Mouse (Mus musculus) testis, adult 2 months (tissue): ENCODE results near the gene Gm20721. TPM values are rescaled to one million over a fixed set of nuclear protein-coding genes. Genes with fewer than 3 reads are reported as not detected.

Experiments
- H3K27ac ChIP-seq: fragments of 200-500 bp; 2 replicates; pipeline ENCODE4 v1.5.1; 2012; ENCODE audit warnings: low read depth, low read length; ENCODE audit not compliant: control insufficient read depth, insufficient read depth
- H3K27me3 ChIP-seq: fragments of 200-500 bp; 2 replicates; pipeline ENCODE4 v1.6.1; 2012; ENCODE audit warnings: mild to moderate bottlenecking, low read length, moderate library complexity; ENCODE audit not compliant: control insufficient read depth, insufficient read depth
- H3K36me3 ChIP-seq: fragments of 200-500 bp; 2 replicates; pipeline ENCODE4 v1.6.1; 2012; ENCODE audit warnings: mild to moderate bottlenecking, low read length; ENCODE audit not compliant: control insufficient read depth, insufficient read depth
- H3K4me1 ChIP-seq: fragments of 200-500 bp; 2 replicates; pipeline ENCODE4 v1.6.1; 2012; ENCODE audit warnings: low read length; ENCODE audit not compliant: control insufficient read depth, insufficient read depth
- H3K4me3 ChIP-seq: fragments of 200-500 bp; 2 replicates; pipeline ENCODE4 v1.5.1; 2012; ENCODE audit warnings: low read depth, mild to moderate bottlenecking, low read length, moderate library complexity, mixed read lengths; ENCODE audit not compliant: control insufficient read depth
- CTCF ChIP-seq: fragments of 200-500 bp; IDR thresholded peaks from 2 replicates; pipeline ENCODE4 v1.5.1; 2012; ENCODE audit warnings: low read depth, mild to moderate bottlenecking, inconsistent platforms, low read length, moderate library complexity; ENCODE audit not compliant: control insufficient read depth, insufficient read depth, insufficient replicate concordance
- POLR2A ChIP-seq: fragments of 200-500 bp; IDR thresholded peaks from 2 replicates; pipeline ENCODE4 v1.6.1; 2012; ENCODE audit warnings: low read depth, mild to moderate bottlenecking, inconsistent platforms, low read length, moderate library complexity; ENCODE audit not compliant: control insufficient read depth
- polyA plus RNA-seq: library from polyadenylated mRNA; depleted of rRNA; stranded (reverse); fragments of >200 nt; gene quantifications from 2 replicates; pipeline ENCODE4 v1.2.3, GENCODE M21; 2012

Gene Gm20721
- polyA plus RNA-seq, 1 experiment = not detected

DNA sequence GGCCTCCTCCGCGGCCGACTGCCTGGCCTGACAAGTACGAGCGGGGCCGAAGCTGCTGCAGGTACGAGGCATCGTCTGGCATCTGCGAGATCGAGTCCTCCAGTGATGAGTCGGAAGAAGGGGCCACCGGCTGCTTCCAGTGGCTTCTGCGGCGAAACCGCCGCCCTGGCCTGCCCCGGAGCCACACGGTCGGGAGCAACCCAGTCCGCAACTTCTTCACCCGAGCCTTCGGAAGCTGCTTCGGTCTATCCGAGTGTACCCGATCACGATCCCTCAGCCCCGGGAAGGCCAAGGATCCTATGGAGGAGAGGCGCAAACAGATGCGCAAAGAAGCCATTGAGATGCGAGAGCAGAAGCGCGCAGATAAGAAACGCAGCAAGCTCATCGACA lies 46.7 kb downstream of the Gm20721 start:
- H3K4me3 ChIP-seq = peak overlapping the region; percentile 57
- H3K4me1 ChIP-seq = peaks cover 18% of the 10 kb centered on the region
- no peaks in the 10 kb centered on the region for H3K36me3 ChIP-seq
- H3K27ac ChIP-seq = no peak overlapping the region
- TF ChIP-seq CTCF (no peak), POLR2A (no peak)
- H3K27me3 ChIP-seq = no peaks in the 10 kb centered on the region; the same call in 1 of the 2 replicates

DNA sequence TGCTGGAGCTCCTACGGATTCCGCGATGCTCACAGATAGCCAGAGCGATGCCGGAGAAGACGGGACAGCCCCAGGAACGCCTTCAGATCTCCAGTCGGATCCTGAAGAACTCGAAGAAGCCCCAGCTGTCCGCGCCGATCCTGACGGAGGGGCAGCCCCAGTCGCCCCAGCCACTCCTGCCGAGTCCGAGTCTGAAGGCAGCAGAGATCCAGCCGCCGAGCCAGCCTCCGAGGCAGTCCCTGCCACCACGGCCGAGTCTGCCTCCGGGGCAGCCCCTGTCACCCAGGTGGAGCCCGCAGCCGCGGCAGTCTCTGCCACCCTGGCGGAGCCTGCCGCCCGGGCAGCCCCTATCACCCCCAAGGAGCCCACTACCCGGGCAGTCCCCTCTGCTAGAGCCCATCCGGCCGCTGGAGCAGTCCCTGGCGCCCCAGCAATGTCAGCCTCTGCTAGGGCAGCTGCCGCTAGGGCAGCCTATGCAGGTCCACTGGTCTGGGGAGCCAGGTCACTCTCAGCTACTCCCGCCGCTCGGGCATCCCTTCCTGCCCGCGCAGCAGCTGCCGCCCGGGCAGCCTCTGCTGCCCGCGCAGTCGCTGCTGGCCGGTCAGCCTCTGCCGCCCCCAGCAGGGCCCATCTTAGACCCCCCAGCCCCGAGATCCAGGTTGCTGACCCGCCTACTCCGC lies 47.3 kb downstream of the Gm20721 start:
- peaks cover 23% of the 10 kb centered on the region for H3K4me1 ChIP-seq
- no peaks in the 10 kb centered on the region; the same call in 1 of the 2 replicates for H3K27me3 ChIP-seq
- no peaks in the 10 kb centered on the region for H3K36me3 ChIP-seq
- H3K4me3 ChIP-seq = peak overlapping the region; percentile 57
- no peak overlapping the region for H3K27ac ChIP-seq
- TF ChIP-seq CTCF = no peak
- no peak for TF ChIP-seq POLR2A

DNA sequence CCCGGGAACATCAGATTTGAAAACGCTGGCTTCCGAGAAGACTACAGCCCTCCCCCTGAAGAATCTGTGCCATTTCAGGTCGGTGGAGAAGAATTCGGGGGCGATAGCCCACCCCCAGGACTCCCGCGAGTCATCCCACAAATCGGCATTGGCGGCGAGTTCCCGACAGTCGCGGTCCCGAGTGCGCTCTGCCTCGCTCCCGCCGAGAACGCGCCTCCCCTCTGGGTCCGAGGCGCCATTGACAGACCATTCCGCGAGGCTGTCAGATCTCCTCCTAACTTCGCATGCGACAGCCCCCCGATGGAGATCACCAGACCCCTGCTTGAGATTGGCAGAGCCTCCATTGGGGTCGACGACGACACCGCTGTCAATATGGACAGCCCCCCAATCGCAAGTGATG lies 48.0 kb downstream of the Gm20721 start:
- Histone ChIP-seq H3K27me3 (no peaks in the 10 kb centered on the region; the same call in 1 of the 2 replicates), H3K4me1 (peaks cover 26% of the 10 kb centered on the region), H3K36me3 (no peaks in the 10 kb centered on the region), H3K27ac (no peak overlapping the region), H3K4me3 (peak overlapping the region; percentile 46)
- TF ChIP-seq POLR2A (no peak), CTCF (no peak)

- no peaks in the 10 kb centered on the region; the same call in 1 of the 2 replicates for H3K27me3 ChIP-seq
- no peaks in the 10 kb centered on the region for H3K36me3 ChIP-seq
- no peak overlapping the region for H3K27ac ChIP-seq
- H3K4me1 ChIP-seq = peaks cover 26% of the 10 kb centered on the region
- TF ChIP-seq POLR2A (no peak), CTCF (no peak)
- H3K4me3 ChIP-seq = no peak overlapping the region
Measured at GRCm38 (mm10) chr2:174297851-174298250, 48.7 kb downstream of the Gm20721 start.

DNA sequence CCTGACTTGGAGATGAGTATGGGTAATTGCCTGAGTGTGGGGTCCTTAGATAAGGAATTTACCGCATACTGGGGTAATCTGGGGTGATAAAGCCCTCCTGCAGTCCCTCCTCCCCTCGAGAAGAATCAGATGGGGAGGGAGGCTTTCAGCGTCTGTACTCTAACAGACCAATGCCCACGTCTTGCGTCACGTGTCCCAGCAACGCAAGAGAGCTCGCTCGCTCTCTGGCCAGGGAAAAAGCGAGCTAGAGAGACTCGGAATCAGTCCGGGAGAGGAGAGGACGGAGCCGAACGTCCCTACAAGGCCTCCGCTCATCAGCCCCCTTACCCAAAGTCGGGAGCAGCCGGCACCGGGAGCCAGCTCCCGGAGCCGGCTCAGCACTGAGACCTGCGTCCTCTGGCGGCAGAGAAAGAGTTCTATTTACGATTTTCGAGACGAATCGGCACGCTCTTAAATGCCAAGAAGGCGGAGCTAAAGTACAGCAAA lies 49.4 kb downstream of the Gm20721 start:
- TF ChIP-seq POLR2A = no peak
- TF ChIP-seq CTCF = no peak
- peaks cover 26% of the 10 kb centered on the region for H3K4me1 ChIP-seq
- no peaks in the 10 kb centered on the region for H3K36me3 ChIP-seq
- H3K27me3 ChIP-seq = no peaks in the 10 kb centered on the region; the same call in 1 of the 2 replicates
- no peak overlapping the region; the same call in 1 of the 2 replicates for H3K4me3 ChIP-seq
- no peak overlapping the region for H3K27ac ChIP-seq

DNA sequence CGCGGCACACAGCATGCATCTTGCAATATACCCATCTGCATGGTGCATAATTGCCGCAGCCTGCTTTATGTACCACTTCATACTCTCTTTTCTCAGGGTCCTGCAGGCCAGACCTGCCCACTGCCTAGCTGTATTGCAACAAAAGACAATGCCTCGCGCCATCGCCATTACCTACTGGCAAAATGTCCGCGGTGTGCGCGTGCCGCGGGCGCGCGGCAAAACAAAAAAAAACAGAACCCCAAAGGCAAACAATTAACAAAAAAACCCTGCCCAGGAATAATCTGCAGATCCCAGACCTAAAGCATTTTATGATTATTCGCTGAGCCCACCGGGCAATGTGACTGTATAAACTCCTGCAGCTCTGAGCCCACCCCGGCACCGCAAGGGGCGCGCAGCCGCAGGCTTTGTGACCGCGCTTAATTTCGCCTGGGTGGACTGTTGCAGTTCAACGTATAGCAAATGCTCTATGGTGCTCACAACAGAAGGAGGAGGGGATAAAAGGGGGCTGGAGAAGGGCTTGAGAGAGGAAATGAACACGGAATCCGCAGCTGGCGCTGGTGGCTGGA lies 50.5 kb downstream of the Gm20721 start:
- Histone ChIP-seq H3K4me3 (peak overlapping the region; percentile 85), H3K4me1 (peaks cover 26% of the 10 kb centered on the region), H3K36me3 (no peaks in the 10 kb centered on the region), H3K27me3 (no peaks in the 10 kb centered on the region; the same call in 1 of the 2 replicates), H3K27ac (peak overlapping the region; percentile 83)
- TF ChIP-seq CTCF = no peak
- TF ChIP-seq POLR2A = no peak

- Histone ChIP-seq H3K36me3 (no peaks in the 10 kb centered on the region; the same call in 1 of the 2 replicates), H3K27me3 (no peaks in the 10 kb centered on the region; the same call in 1 of the 2 replicates), H3K27ac (peak overlapping the region; percentile 94), H3K4me3 (peak overlapping the region; percentile 91), H3K4me1 (peaks cover 26% of the 10 kb centered on the region)
- TF ChIP-seq POLR2A (peak; percentile 93), CTCF (no peak)
Measured at GRCm38 (mm10) chr2:174295175-174295899, 51.2 kb downstream of the Gm20721 start.
